Mouse (Mus musculus) ES-Bruce4 (cell line): Measurements from ENCODE around the gene Cd44.

Experiments used
- CTCF ChIP-seq: IDR thresholded peaks from one replicate; pipeline ENCODE4 v1.8.1; 2011; ENCODE audit warnings: low read depth, low read length
- EP300 ChIP-seq: IDR thresholded peaks from 2 replicates; pipeline ENCODE4 v1.6.1; 2011; ENCODE audit warnings: low read depth, low read length; ENCODE audit not compliant: insufficient read depth
- POLR2A ChIP-seq: IDR thresholded peaks from one replicate; pipeline ENCODE4 v1.8.1; 2011; ENCODE audit warnings: low read length; ENCODE audit not compliant: insufficient read depth

GRCm38 (mm10) chr2:102868444-102868843 lies 33.0 kb downstream of the Cd44 start:
- TF ChIP-seq CTCF (no peak), POLR2A (no peak), EP300 (no peak)
